Mouse (Mus musculus) kidney, postnatal 36 days (tissue): ENCODE measurements around the gene Dnah5.
"Not testable (repeated sequence)": the region's sequence is repeated elsewhere in the genome, so short reads cannot be mapped to it uniquely, and the experiment has no call there.

ENCODE experiments used
- DNase-seq, 2 experiments: peaks; one replicate each; pipeline ENCODE4 v3.0.0; 2021 to 2022; ENCODE audit warnings: mixed read lengths in 2 of 2

Dnah5 gene

DNA sequence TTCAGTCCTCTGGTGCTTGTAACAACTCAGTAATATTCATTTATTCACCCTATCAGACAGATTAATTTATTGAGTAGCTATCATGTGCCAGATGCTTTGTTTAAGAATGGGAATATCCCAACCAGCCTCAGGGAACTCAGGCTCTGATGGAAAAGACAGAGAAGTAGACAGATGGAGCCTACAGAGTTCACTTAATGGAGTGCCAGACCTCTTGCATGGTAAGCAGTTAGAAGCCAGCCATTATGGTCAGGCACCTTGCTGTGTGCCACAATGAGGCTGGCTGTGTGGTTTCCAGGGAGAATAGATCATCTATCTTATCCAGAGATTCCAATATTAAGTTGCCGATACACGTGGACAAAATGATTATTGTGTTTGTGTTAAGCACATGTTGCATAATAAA is 104.3 kb downstream of the Dnah5 start:
- DNase-seq = no peak

DNA sequence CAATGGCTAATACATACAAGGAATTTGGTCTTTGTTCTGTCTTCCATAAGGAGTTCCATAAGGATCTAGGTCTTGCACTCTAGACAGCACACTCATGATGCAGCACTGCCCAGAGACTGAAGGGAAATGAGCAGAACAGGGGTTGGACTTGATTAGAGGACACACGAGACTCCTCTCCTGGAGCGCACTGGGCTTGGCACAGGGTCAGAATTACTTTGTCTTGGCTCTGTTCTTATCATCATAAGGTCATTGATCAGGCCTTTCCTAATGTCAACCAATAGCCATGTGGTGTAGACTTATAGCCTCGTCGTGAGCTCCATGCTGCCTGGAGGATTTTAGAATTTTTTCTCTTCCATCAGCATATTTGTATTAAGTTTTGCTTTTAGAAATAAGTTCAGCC is 107.0 kb downstream of the Dnah5 start:
- DNase-seq = no peak

DNA sequence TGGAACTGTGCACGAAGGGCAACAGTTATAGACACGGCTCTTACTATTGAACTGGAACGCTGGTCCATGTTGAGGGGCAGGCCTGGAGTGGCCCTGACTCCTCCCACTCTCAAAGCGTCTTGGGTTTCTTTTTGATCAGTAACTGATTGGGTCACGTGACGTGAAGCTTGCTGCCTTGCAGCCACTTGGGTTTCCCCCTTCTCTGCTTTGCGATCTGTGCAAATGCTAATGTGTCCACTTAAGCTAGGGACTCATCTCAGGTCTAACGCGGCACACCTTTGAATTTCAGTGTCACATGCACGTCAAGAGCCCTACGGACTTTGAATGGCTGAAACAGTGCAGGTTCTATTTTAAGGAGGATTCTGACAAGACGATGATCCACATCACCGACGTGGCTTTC is 109.9 kb downstream of the Dnah5 start:
- peak in 1 of 2 experiments; percentile 3 for DNase-seq

DNA sequence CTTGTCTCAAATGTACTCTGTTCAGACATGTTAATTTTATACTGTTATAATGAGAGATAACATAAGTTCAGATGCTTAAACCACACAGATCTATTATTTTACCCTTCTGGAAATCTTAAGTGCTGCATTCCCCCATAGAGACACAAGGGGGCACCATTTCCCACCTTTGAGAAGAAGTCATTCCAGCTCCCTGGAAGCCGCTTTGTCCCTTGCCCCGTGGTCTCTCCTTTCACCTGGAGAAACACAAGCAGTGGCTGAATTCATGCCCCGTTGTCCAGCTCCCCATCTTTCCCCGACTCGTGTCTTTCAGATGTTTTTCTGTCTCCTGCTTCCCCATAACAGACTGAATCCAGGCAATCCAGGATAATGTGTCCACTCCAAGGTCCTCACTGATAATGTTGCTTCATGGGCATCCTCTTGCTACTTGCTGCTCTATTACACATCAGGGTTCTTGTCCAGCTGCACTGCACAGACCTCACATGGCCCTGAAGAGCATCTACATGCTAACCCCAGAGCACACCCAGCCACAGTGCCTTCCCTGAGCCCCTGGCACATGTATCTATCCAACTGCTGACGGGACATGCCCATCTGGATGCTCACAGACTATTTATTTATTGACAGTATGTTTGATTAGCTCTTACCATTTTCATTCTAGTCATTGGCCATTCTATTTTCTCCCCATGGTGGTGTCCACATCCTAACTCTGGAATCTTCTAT is 112.4 kb downstream of the Dnah5 start:
- DNase-seq = peak; percentile 17 to 69

DNA sequence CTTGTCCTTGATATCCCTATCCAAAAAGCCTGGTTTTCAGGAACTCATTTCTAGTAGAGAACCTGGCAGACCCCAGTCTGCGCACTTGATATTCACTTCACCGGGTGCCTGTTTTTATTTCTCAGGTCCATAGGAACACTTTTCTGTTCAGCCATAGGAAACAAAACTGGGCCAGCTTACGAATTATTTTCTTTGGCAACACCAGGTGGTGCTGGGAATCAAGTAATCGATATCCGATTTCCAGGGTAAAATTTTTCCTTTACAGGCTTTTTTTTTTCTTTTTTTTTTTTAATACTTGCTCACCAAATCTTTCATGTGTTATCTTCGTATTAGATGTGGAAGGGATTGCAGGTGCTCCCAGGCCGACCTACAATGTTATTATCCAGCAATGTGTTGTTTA is 119.0 kb downstream of the Dnah5 start:
- DNase-seq = no peak

DNA sequence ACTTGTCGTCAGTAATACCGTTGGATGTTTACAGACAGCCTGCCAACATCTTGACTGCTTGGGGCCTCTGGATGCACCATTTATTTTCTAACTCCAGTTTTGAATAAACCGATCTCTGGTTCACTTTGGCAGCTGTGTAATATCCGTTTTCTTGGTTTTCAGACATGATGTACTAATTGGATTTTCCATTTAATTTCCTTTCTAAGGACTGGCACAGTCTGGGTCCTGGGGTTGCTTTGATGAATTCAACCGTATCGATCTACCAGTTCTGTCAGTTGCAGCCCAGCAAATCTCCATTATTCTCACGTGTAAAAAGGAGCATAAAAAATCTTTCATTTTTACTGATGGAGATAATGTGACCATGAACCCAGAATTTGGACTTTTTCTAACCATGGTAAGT is 123.4 kb downstream of the Dnah5 start:
- DNase-seq = no peak

DNA sequence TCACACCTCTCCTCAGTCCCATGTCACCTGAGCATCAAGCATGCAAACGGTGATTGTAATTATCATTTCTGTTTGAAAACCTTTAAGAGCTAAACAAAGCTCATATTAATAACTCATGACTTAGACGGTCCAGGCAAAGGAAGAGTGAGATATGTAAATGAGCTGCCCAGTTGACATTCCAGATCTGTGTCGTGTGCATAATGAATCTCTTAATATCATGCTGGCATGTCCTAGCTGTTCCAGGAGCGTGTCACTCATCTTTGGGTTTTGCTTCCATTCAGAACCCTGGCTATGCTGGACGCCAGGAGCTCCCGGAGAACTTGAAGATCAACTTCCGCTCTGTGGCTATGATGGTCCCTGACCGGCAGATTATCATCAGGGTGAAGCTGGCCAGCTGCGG is 123.9 kb downstream of the Dnah5 start:
- no peak for DNase-seq

DNA sequence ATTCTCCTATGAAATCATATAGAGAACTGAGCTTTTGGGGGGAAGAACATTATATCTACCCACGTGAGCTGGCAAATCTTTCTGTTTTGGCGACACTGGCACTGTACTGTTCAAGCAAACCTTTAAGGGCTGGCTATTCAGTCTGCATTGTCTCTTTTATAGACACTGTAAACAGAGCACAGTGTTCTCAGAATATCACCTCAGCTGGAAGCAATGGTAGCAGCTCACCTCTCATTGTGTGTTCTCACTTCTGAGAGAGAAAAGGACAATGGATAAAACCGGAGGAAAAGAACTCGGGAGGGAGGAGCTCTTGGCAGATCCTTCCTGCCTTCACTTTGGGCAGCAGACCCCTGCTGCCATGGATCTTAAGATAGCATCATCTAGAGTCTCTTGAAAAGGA is 137.6 kb downstream of the Dnah5 start:
- DNase-seq = no peak

DNA sequence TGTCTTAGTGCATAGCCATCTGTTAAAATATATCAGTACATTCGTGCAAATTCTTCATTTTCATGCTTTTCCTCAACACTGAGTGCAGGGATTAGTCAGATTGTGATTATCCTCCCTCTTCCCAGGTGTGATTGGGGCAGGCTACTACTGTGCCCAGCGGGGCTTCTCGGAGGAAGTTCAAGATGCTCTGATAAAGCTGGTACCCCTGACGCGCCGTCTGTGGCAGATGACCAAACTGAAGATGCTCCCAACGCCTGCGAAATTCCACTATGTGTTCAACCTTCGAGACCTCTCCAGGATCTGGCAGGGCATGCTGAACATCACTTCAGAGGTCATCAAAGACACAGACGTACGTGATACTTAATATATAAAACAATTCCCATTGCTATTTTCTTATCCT is 164.0 kb downstream of the Dnah5 start:
- DNase-seq = no peak

DNA sequence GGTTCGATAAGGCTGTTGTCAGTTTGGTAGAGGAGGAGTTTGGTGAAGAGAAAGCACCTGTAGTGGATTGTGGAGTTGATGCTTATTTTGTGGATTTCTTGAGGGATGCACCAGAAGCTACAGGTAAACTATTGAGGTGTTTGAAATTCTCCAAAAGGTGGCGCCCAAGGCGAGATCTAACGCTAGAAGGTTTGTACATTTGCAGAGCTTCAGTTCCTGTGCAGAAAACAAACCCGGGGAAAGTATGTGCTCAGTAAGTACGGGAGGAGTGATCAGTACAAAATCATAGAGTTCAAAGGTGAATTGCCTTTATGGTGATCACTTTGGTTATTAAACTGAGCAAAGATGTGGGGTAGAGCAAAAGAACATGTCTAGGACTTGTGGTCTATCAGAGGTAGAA is 166.9 kb downstream of the Dnah5 start:
- peak in 1 of 2 experiments; percentile 5 for DNase-seq

DNA sequence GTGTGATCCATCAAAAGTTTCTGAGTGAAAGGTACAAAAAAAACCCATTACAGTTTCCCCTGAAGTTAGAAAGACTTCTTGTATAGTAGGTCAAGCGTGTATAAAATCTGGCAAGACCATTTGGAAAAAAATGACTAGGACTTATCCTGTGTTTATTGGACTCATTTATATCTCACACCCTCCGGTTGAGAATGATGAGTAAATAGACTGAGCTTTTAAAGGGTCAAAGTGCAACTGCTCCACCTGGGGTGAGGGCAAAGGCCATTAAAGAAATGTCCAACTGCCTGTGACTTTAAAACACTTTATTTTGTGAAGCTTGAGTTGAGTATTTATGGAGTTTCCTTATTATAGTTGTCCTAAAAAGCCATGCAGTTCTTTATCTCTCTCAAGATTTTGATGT is 168.0 kb downstream of the Dnah5 start:
- peak; percentile 13 to 23 for DNase-seq

DNA sequence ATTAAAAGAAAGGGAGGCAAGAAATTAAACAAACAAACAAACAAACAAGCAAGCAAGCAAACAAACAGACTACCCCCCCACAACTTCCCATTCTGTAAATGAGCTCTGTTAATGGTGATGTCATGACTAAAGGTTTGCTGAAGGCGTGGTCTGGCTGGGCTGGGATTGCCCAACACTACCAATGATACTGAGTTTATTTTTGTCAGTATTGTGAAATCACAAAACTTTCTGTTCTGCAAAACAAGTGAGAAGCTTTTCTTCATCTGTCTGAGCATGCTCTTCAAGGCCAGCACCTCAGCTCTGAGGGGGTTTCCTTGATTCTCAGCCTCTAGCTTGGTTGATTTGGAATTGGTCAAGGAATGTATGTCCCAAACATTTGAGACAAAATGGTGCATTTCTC is 170.8 kb downstream of the Dnah5 start:
- no peak for DNase-seq

DNA sequence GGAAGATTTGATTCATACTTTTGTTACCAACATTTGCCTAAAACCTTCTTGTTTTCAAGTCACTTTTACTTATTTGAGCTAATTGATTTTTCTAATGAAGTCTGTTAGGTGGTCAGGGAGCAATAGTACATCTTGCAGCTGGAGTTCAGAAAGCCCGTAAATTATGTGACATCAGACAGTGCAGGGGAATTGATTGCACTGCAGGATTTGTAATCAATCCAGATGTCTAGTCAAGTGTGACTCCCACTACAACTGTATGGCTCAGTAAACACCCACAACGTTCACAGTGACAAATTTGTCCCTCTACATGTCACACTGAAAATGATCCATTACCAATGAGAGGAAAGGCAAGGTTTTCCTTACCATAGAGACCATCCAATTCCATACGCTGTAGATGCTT is 177.4 kb downstream of the Dnah5 start:
- no peak for DNase-seq

DNA sequence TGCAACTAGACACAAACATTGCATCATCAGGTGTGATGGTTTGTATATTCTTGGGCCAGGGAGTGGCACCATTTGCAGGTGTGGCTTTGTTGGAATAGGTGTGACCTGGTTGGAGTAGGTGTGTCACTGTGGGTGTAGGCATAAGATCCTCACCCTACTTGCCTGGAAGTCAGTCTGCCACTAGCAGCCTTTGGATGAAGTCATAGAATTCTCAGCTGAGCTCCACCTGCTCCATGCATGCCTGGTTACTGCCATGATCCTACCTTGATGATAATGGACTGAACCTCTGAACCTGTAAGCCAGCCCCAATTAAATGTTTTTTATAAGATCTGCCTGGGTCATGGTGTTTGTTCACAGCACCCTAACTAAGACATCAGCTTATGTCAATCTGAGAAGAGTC is 190.2 kb downstream of the Dnah5 start:
- DNase-seq = not testable (repeated sequence)

DNA sequence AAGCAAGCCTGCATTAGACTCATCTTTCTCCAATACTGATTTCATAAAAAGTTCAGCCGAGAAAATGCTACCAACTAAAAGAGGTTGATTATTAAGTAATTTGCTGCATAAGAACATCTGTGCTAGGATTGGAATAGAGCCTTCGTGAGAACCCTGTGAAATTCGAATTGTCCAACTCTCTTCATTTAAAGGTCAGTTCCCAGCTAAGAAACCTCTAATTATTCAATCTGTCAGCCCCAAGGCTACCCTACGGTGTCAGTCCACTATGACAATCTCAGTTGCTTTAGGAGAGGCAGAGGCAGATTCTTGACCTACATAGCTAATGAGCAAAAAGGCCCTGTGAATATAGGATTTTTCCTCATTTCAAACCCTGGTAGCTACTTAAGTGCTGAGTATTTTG is 191.9 kb downstream of the Dnah5 start:
- no peak for DNase-seq

DNA sequence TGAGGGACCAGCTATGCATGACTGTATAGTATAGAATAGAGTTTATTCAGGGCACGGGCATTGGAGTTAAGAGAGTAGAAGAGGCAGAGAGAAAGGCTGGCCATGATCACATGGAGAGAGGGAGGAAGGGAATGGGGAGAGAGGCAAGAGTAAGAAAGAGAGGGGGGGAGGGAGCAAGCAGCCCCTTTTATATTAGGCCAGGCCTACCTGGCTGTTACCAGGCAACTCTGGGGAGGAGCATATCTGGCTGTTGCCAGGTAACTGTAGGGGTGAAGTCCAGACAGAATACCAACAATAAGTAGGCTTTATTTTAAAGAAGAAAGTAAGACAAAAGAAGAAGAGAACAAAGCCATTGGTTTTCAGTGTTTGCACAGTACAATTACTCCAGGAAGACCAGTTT is 194.9 kb downstream of the Dnah5 start:
- DNase-seq = no peak

DNA sequence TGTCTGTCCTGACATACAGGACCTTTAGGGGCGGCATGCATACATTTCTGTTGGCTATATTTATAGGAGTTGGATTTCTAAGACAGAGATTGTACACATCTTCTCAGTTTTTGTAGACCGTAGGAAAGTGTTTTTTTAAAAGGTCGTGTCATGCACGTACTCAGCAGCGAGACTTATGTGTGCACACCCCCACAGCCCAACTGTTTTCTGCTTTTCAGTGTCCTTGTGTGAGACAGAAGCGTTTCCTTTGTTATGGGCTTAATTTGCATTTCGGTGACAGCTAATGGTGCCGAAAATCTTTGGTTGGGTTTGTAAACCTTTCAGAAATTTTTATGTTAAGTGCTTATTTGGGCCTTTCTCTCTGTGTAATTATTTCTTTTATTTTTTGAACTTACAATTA is 195.7 kb downstream of the Dnah5 start:
- no peak for DNase-seq

DNA sequence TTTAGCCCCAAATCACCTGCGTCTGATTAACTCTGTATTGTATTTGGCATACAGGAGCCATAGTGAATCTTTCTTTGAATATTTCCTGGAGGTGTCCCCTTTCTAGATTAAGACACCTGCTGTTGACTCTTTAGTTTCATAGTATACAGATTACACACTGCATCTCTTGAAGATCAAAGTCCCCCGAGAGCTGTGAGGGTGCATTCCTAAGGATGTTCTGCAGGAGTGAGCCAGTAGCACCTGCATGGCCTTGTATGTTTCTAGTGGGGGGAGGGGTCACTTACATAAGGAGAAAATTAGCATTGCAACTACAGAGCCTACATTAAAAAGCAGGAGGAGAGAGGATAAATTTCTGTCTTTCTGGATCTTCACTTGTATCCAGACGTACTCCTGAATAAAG is 201.1 kb downstream of the Dnah5 start:
- peak in 1 of 2 experiments; percentile 31 for DNase-seq

DNA sequence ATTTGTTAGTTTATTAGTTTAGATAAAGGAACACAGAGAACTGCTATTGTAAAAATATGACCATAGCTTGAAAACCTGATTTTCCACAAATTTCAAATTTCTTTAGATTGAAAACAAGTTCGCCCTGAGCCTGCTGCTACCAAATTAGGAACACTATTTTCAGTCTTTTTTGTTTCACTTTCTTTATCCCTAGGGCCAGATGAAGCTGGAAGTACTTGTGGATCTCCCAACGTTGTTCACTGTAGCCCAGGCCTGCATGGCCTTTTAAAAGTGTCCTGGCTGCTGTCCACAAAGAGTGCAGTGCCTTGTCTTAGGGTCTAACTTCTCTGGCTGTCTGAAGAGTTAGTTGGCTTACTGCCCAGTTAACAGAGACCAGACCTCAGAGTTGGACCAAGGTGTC is 201.6 kb downstream of the Dnah5 start:
- DNase-seq = peak in 1 of 2 experiments; percentile 16

DNA sequence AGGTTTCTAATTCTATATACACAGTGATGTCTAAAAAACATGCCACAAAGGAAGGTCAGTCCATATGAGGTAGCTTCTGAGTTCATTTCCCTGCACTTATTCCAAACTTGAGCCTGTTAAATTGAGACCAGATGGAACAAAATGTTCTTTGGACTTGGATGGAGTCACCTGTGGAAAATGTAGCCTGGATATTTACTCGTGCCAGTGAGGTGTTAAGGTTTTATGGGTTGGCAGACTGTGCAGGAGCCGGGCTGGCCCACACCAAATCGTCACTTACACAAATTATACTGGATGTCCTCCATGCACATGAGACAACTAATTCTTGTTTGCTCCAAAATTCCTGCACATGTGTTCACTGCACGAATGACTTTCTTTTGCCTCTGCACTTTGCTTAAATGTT is 236.2 kb downstream of the Dnah5 start:
- no peak for DNase-seq

DNA sequence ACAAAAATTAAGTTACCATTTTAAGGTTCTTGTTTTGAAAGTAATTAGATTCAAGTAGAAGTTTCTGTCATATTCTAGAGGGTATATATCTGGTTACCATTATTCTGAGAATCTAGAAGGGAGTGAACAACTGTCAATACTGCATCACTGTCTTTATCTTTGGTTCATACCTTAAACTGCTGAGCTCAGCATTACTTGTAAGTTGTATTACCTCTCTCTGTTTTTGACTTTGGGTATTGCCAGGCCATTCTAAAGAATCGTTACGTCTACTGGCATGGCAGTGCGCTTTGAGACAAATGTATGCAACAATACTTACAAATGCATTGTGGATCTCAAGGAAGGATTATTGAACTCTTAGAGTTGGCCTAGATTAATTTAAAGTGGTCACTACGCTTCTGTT is 240.9 kb downstream of the Dnah5 start:
- no peak for DNase-seq

DNA sequence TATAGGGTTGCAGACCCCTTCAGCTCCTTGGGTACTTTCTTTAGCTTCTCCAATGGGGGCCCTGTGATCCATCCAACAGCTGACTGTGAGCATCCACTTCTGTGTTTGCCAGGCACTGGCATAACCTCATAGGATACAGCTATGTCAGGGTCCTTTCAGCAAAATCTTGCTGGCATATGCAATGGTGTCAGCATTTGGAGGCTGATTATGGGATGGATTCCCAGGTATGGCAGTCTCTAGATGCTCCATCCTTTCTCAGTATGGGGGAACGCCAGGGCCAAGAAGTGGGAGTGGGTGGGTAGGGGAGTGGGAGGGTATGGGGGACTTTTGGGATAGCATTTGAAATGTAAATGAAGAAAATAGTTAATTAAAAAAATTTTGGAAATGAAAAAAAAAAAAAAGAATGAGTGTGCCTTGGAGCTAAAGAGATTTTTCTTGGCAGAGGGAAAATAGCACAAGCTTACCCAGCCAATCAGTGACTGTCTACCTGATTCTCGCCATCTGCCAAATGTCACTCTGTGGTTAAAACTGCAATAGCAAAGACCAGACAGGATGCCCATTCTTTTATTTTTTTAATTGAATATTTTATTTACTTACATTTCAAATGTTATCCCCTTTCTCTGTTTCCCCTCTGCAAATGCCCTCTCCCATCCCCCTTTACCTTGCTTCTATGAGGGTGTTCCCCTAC is 257.7 kb downstream of the Dnah5 start:
- not testable (repeated sequence) for DNase-seq

DNA sequence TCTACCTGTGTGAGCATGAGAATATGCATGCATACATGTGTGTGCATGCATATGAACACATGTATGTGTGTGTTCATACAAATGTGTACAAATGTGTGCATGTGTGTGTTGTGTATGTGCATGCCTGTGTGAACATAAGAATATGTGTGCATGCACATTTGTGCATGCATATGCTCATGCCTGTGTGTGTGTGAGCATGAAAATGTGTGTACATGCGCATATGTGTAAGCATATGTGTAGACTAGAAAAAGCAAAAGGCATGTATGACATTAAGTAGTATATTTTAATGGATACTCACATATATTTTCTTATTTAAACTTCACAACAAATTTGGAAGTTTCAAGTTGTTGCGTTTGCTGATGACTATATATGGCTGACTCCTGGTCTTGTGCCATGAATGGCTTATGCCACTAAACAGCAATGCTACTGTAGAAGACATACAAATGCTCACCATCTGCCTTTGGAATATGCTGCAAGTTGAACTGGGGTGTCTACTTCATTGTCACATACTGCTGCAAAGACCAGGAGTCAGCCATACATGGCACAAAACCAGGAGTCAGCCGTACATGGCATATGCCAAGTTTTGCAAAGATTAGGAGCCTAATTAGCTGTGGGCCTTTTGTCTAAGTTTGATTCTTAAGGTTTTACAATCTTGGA is 263.2 kb downstream of the Dnah5 start:
- DNase-seq = no peak

DNA sequence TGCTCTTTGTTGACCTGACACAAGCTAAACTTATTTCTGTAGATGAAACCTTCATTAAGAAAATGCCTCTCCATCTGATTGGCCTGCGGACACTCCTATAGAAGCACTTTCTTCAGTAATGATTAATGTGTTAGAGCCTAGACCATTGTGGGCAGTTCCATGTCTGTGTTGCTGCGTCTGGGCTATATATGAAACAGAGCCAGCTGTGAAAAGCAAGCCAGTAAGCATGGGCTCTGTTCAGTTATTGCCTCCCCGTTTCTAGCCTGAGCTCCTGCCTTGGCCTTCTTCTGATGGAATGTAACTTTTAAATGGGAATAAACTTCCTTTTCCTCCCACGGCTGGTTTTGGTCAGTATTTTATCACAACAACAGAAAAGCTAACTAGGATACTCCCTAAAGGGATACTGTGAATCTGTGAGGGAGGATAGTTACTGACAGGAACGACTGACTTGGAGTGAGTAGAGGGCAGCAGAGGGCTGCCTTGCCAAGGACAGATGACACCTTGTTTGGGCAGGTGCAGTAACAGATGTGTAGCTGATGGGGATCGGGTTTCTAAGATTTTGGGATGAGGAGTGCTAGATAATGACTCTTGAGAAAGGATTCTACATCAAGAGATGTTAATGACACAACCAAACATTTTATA is 270.3 kb downstream of the Dnah5 start:
- DNase-seq = no peak
